Mouse (Mus musculus): ENCODE results near the gene Cfap45. TPM values are rescaled to one million over a fixed set of nuclear protein-coding genes. Genes with fewer than 3 reads are reported as not detected.

The Cfap45 gene
- polyA plus RNA-seq, 1 experiment from 2014 or later, result 2.6 TPM

GRCm38 (mm10) chr1:172525027-172525764, 4.6 kb downstream of the Cfap45 start:
- peaks cover 18% of the 10 kb centered on the region for H3K27me3 ChIP-seq
- no peak overlapping the region for H3K9ac ChIP-seq
- WGBS, result 50% methylated on average over 15 of the region's 15 CpGs
- H3K4me2 ChIP-seq, result no peak overlapping the region
- H3K4me3 ChIP-seq (replicated peaks), result no peak overlapping the region
- H3K9me3 ChIP-seq, result no peaks in the 10 kb centered on the region
- no peak for ATAC-seq (ENCODE audit: low FRiP score)
- no peak overlapping the region for H3K27ac ChIP-seq
- peaks cover 14% of the 10 kb centered on the region for H3K4me1 ChIP-seq
- no peaks in the 10 kb centered on the region for H3K36me3 ChIP-seq (replicated peaks)

GRCm38 (mm10) chr1:172525971-172526370, 5.4 kb downstream of the Cfap45 start:
- Histone ChIP-seq H3K27me3 (peaks cover 20% of the 10 kb centered on the region), H3K4me2 (no peak overlapping the region), H3K4me3 (replicated peaks) (no peak overlapping the region), H3K27ac (no peak overlapping the region), H3K36me3 (replicated peaks) (no peaks in the 10 kb centered on the region), H3K4me1 (peaks cover 13% of the 10 kb centered on the region), H3K9ac (no peak overlapping the region), H3K9me3 (no peaks in the 10 kb centered on the region)
- no peak for ATAC-seq (ENCODE audit: low FRiP score)
- 78% methylated on average over 7 of the region's 7 CpGs for WGBS

- Histone ChIP-seq H3K27ac (no peak overlapping the region), H3K27me3 (peaks cover 22% of the 10 kb centered on the region), H3K9ac (no peak overlapping the region), H3K4me3 (replicated peaks) (no peak overlapping the region), H3K36me3 (replicated peaks) (no peaks in the 10 kb centered on the region), H3K4me2 (no peak overlapping the region), H3K9me3 (no peaks in the 10 kb centered on the region), H3K4me1 (peaks cover 13% of the 10 kb centered on the region)
- WGBS, result 82% methylated on average over 23 of the region's 23 CpGs
- ATAC-seq (ENCODE audit: low FRiP score), result no peak
Observed at GRCm38 (mm10) chr1:172526380-172527081, 5.9 kb downstream of the Cfap45 start.

GRCm38 (mm10) chr1:172527431-172527830, 6.8 kb downstream of the Cfap45 start:
- H3K27ac ChIP-seq, result no peak overlapping the region
- H3K9ac ChIP-seq, result no peak overlapping the region
- no peaks in the 10 kb centered on the region for H3K9me3 ChIP-seq
- ATAC-seq (ENCODE audit: low FRiP score), result no peak
- no peaks in the 10 kb centered on the region for H3K36me3 ChIP-seq (replicated peaks)
- peaks cover 24% of the 10 kb centered on the region for H3K27me3 ChIP-seq
- peaks cover 20% of the 10 kb centered on the region for H3K4me1 ChIP-seq
- no peak overlapping the region for H3K4me3 ChIP-seq (replicated peaks)
- no peak overlapping the region for H3K4me2 ChIP-seq
- 92% methylated on average over 10 of the region's 10 CpGs for WGBS

- ATAC-seq (ENCODE audit: low FRiP score), result peak; percentile 78
- Histone ChIP-seq H3K4me2 (no peak overlapping the region), H3K27me3 (peaks cover 29% of the 10 kb centered on the region), H3K27ac (no peak overlapping the region), H3K4me1 (peaks cover 25% of the 10 kb centered on the region), H3K36me3 (replicated peaks) (no peaks in the 10 kb centered on the region), H3K9ac (no peak overlapping the region), H3K4me3 (replicated peaks) (no peak overlapping the region), H3K9me3 (no peaks in the 10 kb centered on the region)
- 6% methylated on average over 7 of the region's 7 CpGs for WGBS
Observed at GRCm38 (mm10) chr1:172528701-172529100, 8.1 kb downstream of the Cfap45 start.

GRCm38 (mm10) chr1:172530544-172531220, 10.1 kb downstream of the Cfap45 start:
- H3K27ac ChIP-seq, result no peak overlapping the region
- 0 out of 2 replicates have a peak, but pooled peaks have one; percentile 3 for ATAC-seq (ENCODE audit: low FRiP score)
- no peaks in the 10 kb centered on the region for H3K9me3 ChIP-seq
- H3K27me3 ChIP-seq, result peaks cover 33% of the 10 kb centered on the region
- WGBS, result 36% methylated on average over 8 of the region's 8 CpGs
- H3K4me1 ChIP-seq, result peaks cover 25% of the 10 kb centered on the region
- H3K4me3 ChIP-seq (replicated peaks), result no peak overlapping the region
- H3K4me2 ChIP-seq, result no peak overlapping the region
- H3K9ac ChIP-seq, result no peak overlapping the region
- no peaks in the 10 kb centered on the region for H3K36me3 ChIP-seq (replicated peaks)

GRCm38 (mm10) chr1:172532551-172532950, 11.9 kb downstream of the Cfap45 start:
- Histone ChIP-seq H3K9me3 (no peaks in the 10 kb centered on the region), H3K27ac (no peak overlapping the region), H3K4me2 (peak overlapping the region; percentile 46), H3K36me3 (replicated peaks) (no peaks in the 10 kb centered on the region), H3K27me3 (peaks cover 28% of the 10 kb centered on the region), H3K4me3 (replicated peaks) (peak overlapping the region; percentile 22), H3K9ac (no peak overlapping the region), H3K4me1 (peaks cover 25% of the 10 kb centered on the region)
- WGBS, result 0% methylated on average over 13 of the region's 13 CpGs
- ATAC-seq (ENCODE audit: low FRiP score), result peak; percentile 47

- Histone ChIP-seq H3K4me2 (no peak overlapping the region), H3K36me3 (replicated peaks) (no peaks in the 10 kb centered on the region), H3K4me1 (peaks cover 34% of the 10 kb centered on the region), H3K27ac (no peak overlapping the region), H3K4me3 (replicated peaks) (no peak overlapping the region), H3K9ac (no peak overlapping the region), H3K9me3 (no peaks in the 10 kb centered on the region), H3K27me3 (0 out of 2 replicates have a peak, but pooled peaks cover 24% of the 10 kb centered on the region)
- WGBS, result 85% methylated on average over 16 of the region's 16 CpGs
- no peak for ATAC-seq (ENCODE audit: low FRiP score)
Observed at GRCm38 (mm10) chr1:172535116-172535515, 14.5 kb downstream of the Cfap45 start.

- Histone ChIP-seq H3K4me2 (no peak overlapping the region), H3K9ac (no peak overlapping the region), H3K4me1 (peaks cover 14% of the 10 kb centered on the region; the same call in 1 of the 2 replicates), H3K27ac (no peak overlapping the region), H3K9me3 (no peaks in the 10 kb centered on the region), H3K27me3 (no peaks in the 10 kb centered on the region), H3K4me3 (replicated peaks) (no peak overlapping the region), H3K36me3 (replicated peaks) (no peaks in the 10 kb centered on the region)
- 50% methylated on average over 6 of the region's 6 CpGs for WGBS
- no peak for ATAC-seq (ENCODE audit: low FRiP score)
Observed at GRCm38 (mm10) chr1:172539827-172540226, 19.2 kb downstream of the Cfap45 start.

- H3K27me3 ChIP-seq, result no peaks in the 10 kb centered on the region
- no peak overlapping the region for H3K9ac ChIP-seq
- H3K27ac ChIP-seq, result peak overlapping the region; percentile 5; the same call in 1 of the 2 replicates
- ATAC-seq (ENCODE audit: low FRiP score), result no peak
- WGBS, result 45% methylated on average over 11 of the region's 11 CpGs
- H3K4me2 ChIP-seq, result no peak overlapping the region
- peaks cover 14% of the 10 kb centered on the region; the same call in 1 of the 2 replicates for H3K4me1 ChIP-seq
- H3K9me3 ChIP-seq, result no peaks in the 10 kb centered on the region
- H3K4me3 ChIP-seq (replicated peaks), result no peak overlapping the region
- H3K36me3 ChIP-seq (replicated peaks), result no peaks in the 10 kb centered on the region
Observed at GRCm38 (mm10) chr1:172540283-172540820, 19.8 kb downstream of the Cfap45 start.

GRCm38 (mm10) chr1:172546062-172546461, 25.5 kb downstream of the Cfap45 start:
- Histone ChIP-seq H3K4me2 (no peak overlapping the region), H3K4me3 (replicated peaks) (no peak overlapping the region), H3K36me3 (replicated peaks) (no peaks in the 10 kb centered on the region), H3K27ac (no peak overlapping the region), H3K9ac (no peak overlapping the region), H3K9me3 (no peaks in the 10 kb centered on the region), H3K27me3 (peaks cover 7% of the 10 kb centered on the region; the same call in 1 of the 2 replicates), H3K4me1 (peaks cover 19% of the 10 kb centered on the region)
- no peak for ATAC-seq (ENCODE audit: low FRiP score)
- WGBS, result 91% methylated on average over 4 of the region's 4 CpGs

- H3K36me3 ChIP-seq (replicated peaks), result no peaks in the 10 kb centered on the region
- H3K4me1 ChIP-seq, result peaks cover 33% of the 10 kb centered on the region
- no peaks in the 10 kb centered on the region for H3K9me3 ChIP-seq
- no peak overlapping the region for H3K27ac ChIP-seq
- H3K9ac ChIP-seq, result no peak overlapping the region
- H3K27me3 ChIP-seq, result peaks cover 7% of the 10 kb centered on the region; the same call in 1 of the 2 replicates
- no peak overlapping the region for H3K4me3 ChIP-seq (replicated peaks)
- ATAC-seq (ENCODE audit: low FRiP score), result no peak
- 63% methylated on average over 7 of the region's 7 CpGs for WGBS
- H3K4me2 ChIP-seq, result no peak overlapping the region
Observed at GRCm38 (mm10) chr1:172548501-172548900, 27.9 kb downstream of the Cfap45 start.
